Mouse (Mus musculus): Measurements from ENCODE around the gene Tarbp1. TPM values are rescaled to one million over a fixed set of nuclear protein-coding genes. Genes with fewer than 3 reads are reported as not detected.

Tarbp1 gene
- polyA plus RNA-seq (2012; rRNA removed), result 3.3 and 4.0 TPM in 2 replicates

- DNase-seq (ENCODE audit: low read depth), result peak; percentile 22
These were observed at the start of gene Tarbp1 for GRCm38 (mm10) chr8:126474299-126475187. Tarbp1 (minus strand) TSS chr8:126475065.

GRCm38 (mm10) chr8:126524233-126524985 is 49.5 kb upstream of the Tarbp1 start:
- no peak for DNase-seq (ENCODE audit: low read depth)

- peak; percentile 44 for DNase-seq (ENCODE audit: low read depth)
These were observed 48.3 kb upstream of the Tarbp1 start for GRCm38 (mm10) chr8:126523060-126523574.

GRCm38 (mm10) chr8:126519447-126519975 is 44.6 kb upstream of the Tarbp1 start:
- no peak for DNase-seq (ENCODE audit: low read depth)

- DNase-seq (ENCODE audit: low read depth), result peak; percentile 40
These were observed 42.0 kb upstream of the Tarbp1 start for GRCm38 (mm10) chr8:126516620-126517577.

GRCm38 (mm10) chr8:126514011-126514964 is 39.4 kb upstream of the Tarbp1 start:
- DNase-seq (ENCODE audit: low read depth), result no peak

GRCm38 (mm10) chr8:126510866-126511265 is 36.0 kb upstream of the Tarbp1 start:
- no peak for DNase-seq (ENCODE audit: low read depth)

GRCm38 (mm10) chr8:126509635-126510034 is 34.8 kb upstream of the Tarbp1 start:
- DNase-seq (ENCODE audit: low read depth), result no peak

- no peak for DNase-seq (ENCODE audit: low read depth)
These were observed 34.2 kb upstream of the Tarbp1 start for GRCm38 (mm10) chr8:126508871-126509586.

- DNase-seq (ENCODE audit: low read depth), result no peak
These were observed 33.4 kb upstream of the Tarbp1 start for GRCm38 (mm10) chr8:126508221-126508620.

GRCm38 (mm10) chr8:126504492-126505182 is 29.8 kb upstream of the Tarbp1 start:
- no peak for DNase-seq (ENCODE audit: low read depth)

GRCm38 (mm10) chr8:126502722-126503121 is 27.9 kb upstream of the Tarbp1 start:
- no peak for DNase-seq (ENCODE audit: low read depth)

GRCm38 (mm10) chr8:126499371-126499770 is 24.5 kb upstream of the Tarbp1 start:
- DNase-seq (ENCODE audit: low read depth), result no peak

GRCm38 (mm10) chr8:126498465-126498864 is 23.6 kb upstream of the Tarbp1 start:
- DNase-seq (ENCODE audit: low read depth), result peak; percentile 22

- DNase-seq (ENCODE audit: low read depth), result peak; percentile 42
These were observed 22.9 kb upstream of the Tarbp1 start for GRCm38 (mm10) chr8:126497541-126498428.

- DNase-seq (ENCODE audit: low read depth), result no peak
These were observed 22.1 kb upstream of the Tarbp1 start for GRCm38 (mm10) chr8:126496915-126497314.

- DNase-seq (ENCODE audit: low read depth), result no peak
These were observed 20.6 kb upstream of the Tarbp1 start for GRCm38 (mm10) chr8:126495461-126495860.

All from gonadal fat pad, adult 2 months (tissue).